Mouse (Mus musculus) lung, postnatal 0 days (tissue): ENCODE results near the gene Thegl.
A peak's percentile ranks its signal among the peaks of the same experiment; 100 is the strongest.

ENCODE experiments used
- CTCF ChIP-seq: IDR thresholded peaks from 2 replicates; pipeline ENCODE4 v1.5.1; 2016; ENCODE audit warnings: antibody characterized with exemption, mild to moderate bottlenecking
- EP300 ChIP-seq: IDR thresholded peaks from 2 replicates; pipeline ENCODE4 v1.6.1; 2016; ENCODE audit warnings: antibody characterized with exemption, mild to moderate bottlenecking, control low read depth

DNA sequence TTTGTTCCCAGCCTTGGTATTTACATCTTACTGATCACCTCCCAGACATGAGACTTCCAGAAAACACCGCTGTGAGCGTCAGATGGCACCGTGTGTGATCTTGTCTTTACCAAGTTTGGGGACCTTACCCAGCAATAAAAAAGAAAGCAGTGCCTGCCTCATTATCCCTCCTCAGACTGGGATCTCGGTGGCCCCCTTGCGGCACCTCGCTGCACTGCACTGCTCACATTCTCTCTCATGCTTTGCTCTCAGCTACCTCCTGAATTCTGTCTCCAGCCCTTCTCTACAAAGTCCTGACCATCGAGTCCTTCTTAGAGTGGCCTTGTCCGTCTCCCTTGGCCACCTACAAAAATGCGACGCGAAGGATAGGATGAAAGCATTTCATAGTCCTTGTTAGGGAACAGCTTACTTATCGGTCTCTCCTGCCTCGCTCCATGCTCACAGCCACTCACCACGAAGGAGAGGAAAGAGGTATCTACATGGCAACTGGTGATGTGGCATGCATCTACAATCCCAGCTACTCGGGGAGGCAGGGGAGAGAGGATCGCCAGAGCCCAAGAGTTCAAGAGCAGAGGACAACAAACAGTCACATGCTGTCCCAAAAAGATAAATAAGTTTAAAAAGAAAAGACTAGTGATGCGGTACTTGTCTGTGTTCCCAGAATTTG, 45.7 kb downstream of the Thegl start:
- peak; percentile 93 for TF ChIP-seq CTCF
- no peak for TF ChIP-seq EP300
